Mouse (Mus musculus) intestine, embryonic 14.5 days (tissue): Measurements from ENCODE around the gene Stox2. TPM values are rescaled to one million over a fixed set of nuclear protein-coding genes. Genes with fewer than 3 reads are reported as not detected.

Experiments used
- ATAC-seq: fragments of 200-750 bp; cut with Nextera tagmentation; replicated peaks from 2 replicates; pipeline ENCODE4 v1.8.0; 2017; ENCODE audit warnings: low read depth, moderate number of reproducible peaks, moderate TSS enrichment, moderate library complexity; ENCODE audit not compliant: low FRiP score, low TSS enrichment
- DNase-seq: peaks from one replicate; pipeline ENCODE4 v3.0.0-alpha.2; 2018; ENCODE audit warnings: low spot score
- H3K27ac ChIP-seq: fragments of 300-500 bp; sonication (generic); 2 replicates; pipeline ENCODE4 v1.5.1; 2014; ENCODE audit warnings: low read depth, mild to moderate bottlenecking, control low read depth
- H3K27me3 ChIP-seq: fragments of 300-500 bp; sonication (generic); replicated peaks from 2 replicates; pipeline ENCODE4 v1.6.1; 2014; ENCODE audit warnings: low read length, control low read depth; ENCODE audit not compliant: control insufficient read depth, insufficient read depth
- H3K36me3 ChIP-seq: fragments of 300-500 bp; sonication (generic); 2 replicates; pipeline ENCODE4 v1.6.1; 2014; ENCODE audit warnings: low read length, control low read depth; ENCODE audit not compliant: control insufficient read depth, insufficient read depth
- H3K4me1 ChIP-seq: fragments of 300-500 bp; sonication (generic); replicated peaks from 2 replicates; pipeline ENCODE4 v1.6.1; 2014; ENCODE audit warnings: low read length, control low read depth, mixed read lengths; ENCODE audit not compliant: control insufficient read depth, insufficient read depth
- H3K4me2 ChIP-seq: fragments of 300-500 bp; sonication (generic); 2 replicates; pipeline ENCODE4 v1.6.1; 2014; ENCODE audit warnings: low read length
- H3K4me3 ChIP-seq: fragments of 300-500 bp; sonication (generic); 2 replicates; pipeline ENCODE4 v1.5.1; 2014; ENCODE audit warnings: low read depth, low read length, control low read depth, mixed read lengths
- H3K9ac ChIP-seq: fragments of 300-500 bp; sonication (generic); 2 replicates; pipeline ENCODE4 v1.6.1; 2014; ENCODE audit warnings: mild to moderate bottlenecking, low read length
- H3K9me3 ChIP-seq: fragments of 300-500 bp; sonication (generic); 2 replicates; pipeline ENCODE4 v1.6.1; 2016; ENCODE audit warnings: low read length, control low read depth; ENCODE audit not compliant: control insufficient read depth
- WGBS: fragments of 180-500 bp; shearing (Covaris S2); extraction: QIAGEN DNeasy Blood & Tissue Kit; methylation state at CpG from one replicate; pipeline ENCODE4 v1.1.7; 2014; 5-methylcytosine and 5-hydroxymethylcytosine counted together
- polyA plus RNA-seq: library from polyadenylated mRNA; unstranded; fragments of >200 nt; fragmentation: Nextera tagmentation; extraction: Ambion mirVana; gene quantifications from 2 replicates; pipeline ENCODE4 v1.2.1, GENCODE M21; 2014

Gene Stox2
- polyA plus RNA-seq, 1 experiment from 2014 or later, result 10.6 TPM

DNA sequence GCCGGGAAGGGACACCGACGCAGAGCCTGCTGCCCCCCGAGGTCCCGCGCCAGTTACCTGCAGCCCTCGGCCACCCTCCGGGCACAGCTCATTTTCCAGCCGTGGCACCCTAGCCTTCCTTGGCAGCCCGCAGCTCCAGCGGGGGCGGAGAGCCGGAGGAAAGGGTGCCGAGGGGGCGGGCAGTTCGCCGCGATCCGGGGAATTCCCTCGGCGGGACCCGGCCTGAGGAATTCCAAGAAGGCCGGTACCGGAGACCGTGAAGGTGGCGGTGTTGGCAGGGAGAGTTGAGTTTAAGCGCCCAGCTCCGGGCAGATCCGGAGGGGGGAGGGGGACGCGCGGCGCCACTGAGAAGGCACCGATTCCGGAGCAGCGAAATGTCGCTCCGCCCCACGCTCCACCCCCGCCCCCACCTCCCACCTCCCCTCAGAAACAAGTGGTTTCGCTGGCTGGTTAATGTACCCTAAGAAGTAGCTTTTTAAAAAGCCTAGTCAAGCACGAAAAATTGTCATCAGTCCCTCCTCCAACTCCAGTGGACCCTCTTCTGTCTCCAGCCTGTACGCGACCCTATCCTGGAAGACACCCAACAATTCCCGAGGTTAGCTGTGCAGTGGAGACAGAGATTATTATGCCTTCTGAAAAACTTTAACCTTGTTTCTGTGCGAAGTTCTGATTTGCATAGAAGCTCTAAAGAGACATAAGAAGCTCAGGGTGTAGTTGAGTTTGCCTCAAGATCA lies 32.5 kb downstream of the Stox2 start:
- Histone ChIP-seq H3K9ac (peak overlapping the region; percentile 48), H3K4me3 (peak overlapping the region; percentile 60), H3K4me2 (peak overlapping the region; percentile 88), H3K36me3 (no peaks in the 10 kb centered on the region), H3K27ac (peak overlapping the region; percentile 57), H3K27me3 (peaks cover 47% of the 10 kb centered on the region), H3K4me1 (no peaks in the 10 kb centered on the region), H3K9me3 (no peaks in the 10 kb centered on the region)
- ATAC-seq (peak; percentile 66), DNase-seq (peak; percentile 81)
- WGBS, result under 1% methylated on average over 41 of the region's 46 CpGs

DNA sequence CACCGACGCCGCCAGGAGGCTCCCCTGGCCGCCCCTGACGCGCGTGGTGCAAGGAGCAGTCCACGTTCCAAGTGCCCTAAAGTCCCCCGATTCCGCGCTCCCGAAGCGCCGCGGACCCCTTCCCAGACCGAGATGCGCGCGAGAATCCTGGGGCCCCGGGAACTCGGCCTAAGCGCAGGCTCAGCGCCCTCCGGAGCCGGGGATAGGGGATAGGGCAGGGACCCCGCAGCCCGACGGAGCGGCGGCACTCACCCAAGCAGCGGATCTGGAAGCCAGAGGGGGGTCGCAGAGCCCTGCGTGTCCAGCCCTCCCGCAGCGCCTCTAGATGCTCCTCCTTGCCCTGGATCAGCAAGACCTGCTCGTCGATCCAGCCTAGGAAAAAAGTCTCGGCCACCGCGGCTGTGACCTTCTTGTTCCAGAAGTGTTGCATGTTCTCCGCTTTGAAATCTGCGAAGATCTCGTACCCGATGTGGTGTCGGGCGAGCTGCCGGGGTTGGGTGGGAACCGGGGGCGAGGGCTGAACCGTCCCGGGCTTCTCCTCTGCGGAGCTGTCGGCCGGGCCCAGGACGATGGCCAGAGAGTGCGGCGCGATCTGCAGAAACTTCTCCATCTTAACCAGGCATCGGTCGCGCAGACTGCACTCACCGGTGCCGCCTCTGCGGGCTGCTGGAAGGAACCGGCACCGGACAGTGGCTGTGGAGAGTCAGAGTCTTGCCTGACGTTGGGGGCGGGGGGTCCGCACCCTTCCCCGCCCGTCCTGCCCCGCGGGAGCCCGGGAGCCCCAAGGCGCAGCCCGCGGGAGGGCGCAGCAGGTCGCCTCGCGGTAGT lies 33.3 kb downstream of the Stox2 start:
- Histone ChIP-seq H3K27ac (peak overlapping the region; percentile 57), H3K4me3 (peak overlapping the region; percentile 60), H3K9me3 (no peaks in the 10 kb centered on the region), H3K9ac (peak overlapping the region; percentile 48), H3K36me3 (no peaks in the 10 kb centered on the region), H3K27me3 (peaks cover 54% of the 10 kb centered on the region), H3K4me2 (peak overlapping the region; percentile 88), H3K4me1 (no peaks in the 10 kb centered on the region)
- WGBS, result under 1% methylated on average over 81 of the region's 81 CpGs
- DNase-seq (peak; percentile 86), ATAC-seq (peak; percentile 67)

DNA sequence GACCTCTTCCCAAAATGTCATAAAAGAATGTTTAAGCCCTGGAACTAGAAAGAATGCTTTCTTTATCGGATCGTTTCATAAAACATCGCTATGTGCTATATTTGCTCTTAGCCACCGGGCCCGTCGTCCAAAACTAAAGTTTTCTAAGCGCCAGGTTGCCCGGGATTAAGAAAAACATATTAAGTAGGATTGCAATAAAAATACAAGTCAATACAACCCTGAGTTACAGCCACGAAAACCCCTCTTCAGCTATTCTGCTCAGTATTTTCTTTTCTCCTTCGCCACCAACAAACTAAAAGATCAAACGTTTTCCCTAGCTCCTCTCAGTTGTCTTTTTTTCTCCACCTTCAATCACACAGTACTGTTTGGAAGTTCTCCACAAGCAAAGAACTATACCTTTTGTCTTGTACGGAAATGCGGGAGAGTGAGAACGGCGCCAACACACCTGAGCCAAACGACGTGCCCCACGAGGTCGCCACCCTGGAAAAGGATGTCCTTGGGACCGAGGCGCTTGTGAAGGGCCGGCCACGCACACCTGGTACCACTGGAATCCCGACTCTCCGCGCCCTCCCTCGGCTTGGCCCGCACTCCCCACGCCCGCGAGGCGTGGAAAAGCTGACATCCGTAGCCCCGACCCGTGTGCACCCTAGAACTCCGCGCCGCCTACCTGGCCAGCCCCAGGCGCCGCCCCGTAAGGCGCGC lies 34.0 kb downstream of the Stox2 start:
- Histone ChIP-seq H3K4me1 (no peaks in the 10 kb centered on the region), H3K27ac (no peak overlapping the region), H3K27me3 (peaks cover 57% of the 10 kb centered on the region), H3K4me2 (peak overlapping the region; percentile 88), H3K4me3 (peak overlapping the region; percentile 60), H3K9me3 (no peaks in the 10 kb centered on the region), H3K36me3 (no peaks in the 10 kb centered on the region), H3K9ac (peak overlapping the region; percentile 48)
- DNase-seq, result peak; percentile 65
- peak; percentile 66; the same call in 1 of the 2 replicates for ATAC-seq
- under 1% methylated on average over 43 of the region's 43 CpGs for WGBS

DNA sequence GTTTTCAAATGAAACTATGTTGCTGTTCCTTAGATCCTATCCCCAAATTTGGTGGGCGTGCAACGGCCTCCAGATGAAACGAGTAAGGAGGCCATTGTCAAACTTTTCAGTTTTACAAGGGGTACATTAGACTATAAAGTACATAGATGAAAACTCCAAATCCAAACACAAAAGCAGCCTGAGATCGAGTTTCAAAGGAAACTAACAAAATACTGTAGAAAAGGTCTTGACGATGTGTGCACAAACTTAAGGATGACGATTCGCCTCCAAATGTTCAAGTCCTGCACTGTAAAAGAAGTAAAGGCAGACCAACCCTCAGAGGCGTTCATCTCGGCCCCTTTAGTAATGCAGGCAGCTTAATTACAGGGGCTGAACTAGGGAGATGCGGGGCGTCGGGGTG lies 34.8 kb downstream of the Stox2 start:
- no peak overlapping the region for H3K27ac ChIP-seq
- 9% methylated on average over 12 of the region's 12 CpGs for WGBS
- peak overlapping the region; percentile 88 for H3K4me2 ChIP-seq
- no peaks in the 10 kb centered on the region for H3K4me1 ChIP-seq
- H3K36me3 ChIP-seq, result no peaks in the 10 kb centered on the region
- 0 out of 2 replicates have a peak overlapping the region, but pooled peaks have one; percentile 60 for H3K4me3 ChIP-seq
- no peak for DNase-seq
- peaks cover 57% of the 10 kb centered on the region for H3K27me3 ChIP-seq
- no peak for ATAC-seq
- no peak overlapping the region for H3K9ac ChIP-seq
- H3K9me3 ChIP-seq, result no peaks in the 10 kb centered on the region

DNA sequence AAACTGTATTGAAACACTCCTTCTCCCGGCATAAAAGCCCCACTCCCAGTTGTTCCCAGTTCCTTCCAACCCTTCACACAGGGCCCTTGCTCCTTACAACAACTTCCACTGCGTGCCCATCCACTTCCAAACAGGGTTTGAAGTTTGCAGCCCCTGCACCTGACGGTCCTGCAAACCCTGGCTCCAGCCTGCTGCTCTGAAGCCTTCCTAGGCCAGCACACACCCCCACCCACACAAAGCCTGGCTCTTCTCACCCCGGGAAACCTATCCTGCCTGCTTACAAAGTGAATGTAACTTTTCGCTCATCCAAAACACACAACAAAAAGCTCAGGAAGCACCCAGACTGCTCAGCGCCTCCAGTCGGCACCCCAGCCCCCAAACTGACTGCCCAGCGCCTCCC lies 37.1 kb downstream of the Stox2 start:
- H3K4me3 ChIP-seq, result no peak overlapping the region
- no peak overlapping the region for H3K9ac ChIP-seq
- no peak overlapping the region for H3K27ac ChIP-seq
- H3K4me2 ChIP-seq, result no peak overlapping the region
- ATAC-seq (no peak), DNase-seq (no peak)
- WGBS, result 13% methylated on average over 8 of the region's 8 CpGs
- no peaks in the 10 kb centered on the region for H3K36me3 ChIP-seq
- H3K27me3 ChIP-seq, result peaks cover 51% of the 10 kb centered on the region
- no peaks in the 10 kb centered on the region for H3K9me3 ChIP-seq
- no peaks in the 10 kb centered on the region for H3K4me1 ChIP-seq

DNA sequence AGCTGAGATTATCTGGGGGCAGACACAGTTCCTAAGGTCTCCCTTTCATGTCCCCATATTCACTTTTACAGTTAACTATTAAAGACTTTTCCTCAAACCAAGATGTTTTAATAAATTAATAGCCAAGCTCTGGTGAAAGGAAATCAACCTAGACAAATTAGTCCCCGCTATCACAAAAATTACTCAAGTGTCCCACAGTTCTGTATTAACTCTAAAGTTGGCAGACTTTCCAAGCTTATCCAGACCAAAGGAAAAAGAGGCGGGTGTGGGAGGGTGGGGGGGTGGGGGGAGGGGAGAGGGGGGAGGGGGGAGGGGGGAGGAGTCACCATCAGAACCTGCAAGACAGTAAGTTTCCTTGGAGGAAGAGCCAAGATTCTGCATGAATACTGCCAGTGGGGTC lies 41.3 kb downstream of the Stox2 start:
- DNase-seq, result no peak
- Histone ChIP-seq H3K4me2 (no peak overlapping the region), H3K4me1 (no peaks in the 10 kb centered on the region), H3K4me3 (no peak overlapping the region), H3K9me3 (no peaks in the 10 kb centered on the region), H3K36me3 (no peaks in the 10 kb centered on the region), H3K27me3 (peaks cover 22% of the 10 kb centered on the region), H3K27ac (no peak overlapping the region), H3K9ac (no peak overlapping the region)
- 95% methylated on average over 1 of the region's 2 CpGs for WGBS
- ATAC-seq, result no peak

DNA sequence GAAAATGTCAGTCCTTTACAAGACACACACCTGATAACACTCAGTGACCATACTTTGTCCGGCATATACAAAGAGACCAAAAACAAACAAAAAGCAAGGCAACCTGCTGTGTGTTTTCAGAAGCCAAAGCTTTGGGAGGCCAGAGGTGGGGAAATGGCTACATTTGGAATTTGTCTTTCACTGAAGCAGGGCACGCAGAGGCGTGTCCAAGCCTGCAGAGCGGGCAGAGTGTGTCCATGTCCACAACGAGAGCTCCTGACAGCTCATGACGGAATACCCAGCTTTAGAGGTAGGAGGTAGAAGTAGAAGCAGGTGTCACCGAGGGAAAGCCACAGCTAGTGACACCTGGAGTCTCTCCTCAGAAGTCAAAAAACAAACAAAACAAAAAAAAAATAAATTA lies 53.2 kb downstream of the Stox2 start:
- Histone ChIP-seq H3K27me3 (no peaks in the 10 kb centered on the region), H3K9ac (no peak overlapping the region), H3K27ac (no peak overlapping the region), H3K4me2 (no peak overlapping the region), H3K36me3 (no peaks in the 10 kb centered on the region), H3K4me1 (no peaks in the 10 kb centered on the region), H3K4me3 (no peak overlapping the region), H3K9me3 (no peaks in the 10 kb centered on the region)
- DNase-seq, result no peak
- no peak for ATAC-seq
- WGBS, result 47% methylated on average over 7 of the region's 7 CpGs

DNA sequence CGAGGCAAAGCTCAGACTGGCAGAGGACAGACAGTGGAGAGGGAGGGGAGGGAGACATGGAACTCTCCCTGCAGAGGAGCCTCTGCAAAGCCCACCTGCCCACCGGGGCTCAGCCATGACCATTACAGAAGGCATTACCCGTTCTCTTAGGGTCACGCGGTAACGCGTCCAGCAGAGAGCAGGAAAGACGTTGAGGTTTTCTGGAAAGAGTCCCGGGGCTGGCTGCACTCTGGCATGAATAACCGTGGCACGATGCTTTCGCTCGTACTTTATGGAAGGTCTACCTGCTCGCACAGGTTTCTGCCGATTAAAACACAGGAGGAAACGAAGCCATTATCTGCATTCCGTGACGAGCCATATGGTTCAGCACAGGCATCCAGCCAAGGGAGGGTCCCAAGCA lies 53.9 kb downstream of the Stox2 start:
- no peak overlapping the region for H3K27ac ChIP-seq
- ATAC-seq (no peak), DNase-seq (no peak)
- no peak overlapping the region for H3K4me3 ChIP-seq
- no peak overlapping the region for H3K4me2 ChIP-seq
- no peaks in the 10 kb centered on the region for H3K9me3 ChIP-seq
- H3K27me3 ChIP-seq, result no peaks in the 10 kb centered on the region
- H3K9ac ChIP-seq, result no peak overlapping the region
- WGBS, result 79% methylated on average over 18 of the region's 18 CpGs
- H3K36me3 ChIP-seq, result no peaks in the 10 kb centered on the region
- H3K4me1 ChIP-seq, result no peaks in the 10 kb centered on the region
